Mouse (Mus musculus): ENCODE measurements around the gene Dazap2.

DNA sequence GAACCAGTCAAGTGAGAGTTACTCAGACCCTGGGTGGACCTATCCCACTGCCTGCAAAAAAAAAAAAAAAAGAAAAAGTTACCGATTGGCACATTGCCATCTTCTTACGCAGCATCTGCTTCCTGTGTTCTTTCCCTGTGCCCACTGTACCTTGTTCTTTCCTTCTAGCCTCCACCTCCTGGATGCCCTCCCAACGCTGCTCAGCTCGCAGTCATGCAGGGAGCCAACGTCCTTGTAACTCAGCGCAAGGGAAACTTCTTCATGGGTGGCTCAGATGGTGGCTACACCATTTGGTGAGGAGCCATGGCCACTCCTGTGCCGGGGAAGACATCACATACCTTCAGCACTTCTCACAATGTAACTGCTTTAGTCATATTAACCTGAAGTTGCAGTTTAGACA, 4.1 kb downstream of the Dazap2 start:
- TF ChIP-seq POLR2A (IDR thresholded peaks at IDR 0.05; ENCODE audit: insufficient read length, low read depth) (no peak), CEBPB (IDR thresholded peaks at IDR 0.05; ENCODE audit: insufficient read depth, poor library complexity, severe bottlenecking) (no peak), MAX (IDR thresholded peaks at IDR 0.05; ENCODE audit: low read depth) (no peak), E2F4 (IDR thresholded peaks at IDR 0.05; ENCODE audit: insufficient read depth) (no peak), TCF12 (IDR thresholded peaks at IDR 0.05; ENCODE audit: insufficient read depth, poor library complexity, severe bottlenecking) (no peak), USF1 (IDR thresholded peaks at IDR 0.05; ENCODE audit: low read depth) (no peak), MYOD1 (IDR thresholded peaks at IDR 0.05; ENCODE audit: control insufficient read depth in 1 of 3, insufficient read length in 2 of 3, low read depth in 2 of 3) (no peak), POLR2AphosphoS2 (IDR thresholded peaks at IDR 0.05; ENCODE audit: insufficient read length, low read depth) (no peak)

Measured in myocyte (in vitro differentiated cells).